Mouse (Mus musculus): ENCODE results near the gene Krt5. TPM values are rescaled to one million over a fixed set of nuclear protein-coding genes. Genes with fewer than 3 reads are reported as not detected.

The Krt5 gene
- polyA plus RNA-seq, 1 experiment: 0.02 TPM

DNA sequence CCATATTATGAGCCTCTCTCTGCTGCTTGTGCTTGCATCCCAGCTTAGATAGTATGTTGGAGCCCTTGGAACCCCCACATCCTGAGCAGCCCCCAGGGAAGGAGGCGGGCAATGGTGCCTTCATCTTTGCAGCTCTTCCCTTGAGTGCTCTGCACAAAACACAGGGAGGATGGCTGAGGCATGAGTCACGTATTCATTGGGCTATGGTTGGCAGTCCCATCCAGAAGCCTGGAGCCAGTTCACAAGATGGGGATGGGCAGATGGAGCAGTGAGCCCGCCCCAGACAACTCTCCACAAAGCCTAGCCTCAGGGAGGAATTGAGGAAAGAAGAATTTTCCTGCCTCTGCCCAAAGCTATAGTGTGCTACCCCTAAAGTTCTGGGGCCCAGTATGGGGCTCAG is 3.1 kb upstream of the Krt5 start:
- Histone ChIP-seq H3K36me3 (ENCODE audit: control insufficient read depth, insufficient read depth) (no peaks in the 10 kb centered on the region), H3K4me2 (ENCODE audit: low read depth) (no peak overlapping the region), H3ac (ENCODE audit: control insufficient read depth, insufficient read length) (no peak overlapping the region), H3K27me3 (ENCODE audit: control insufficient read depth, insufficient read depth, insufficient read length) (peaks cover 23% of the 10 kb centered on the region), H3K4me3 (no peak overlapping the region), H3K79me2 (ENCODE audit: control insufficient read depth, insufficient read depth) (no peaks in the 10 kb centered on the region)
- TF ChIP-seq SRF (IDR thresholded peaks at IDR 0.05; ENCODE audit: control insufficient read depth, insufficient read length, low read depth) (no peak), MYOG (IDR thresholded peaks at IDR 0.05; ENCODE audit: control insufficient read depth in 1 of 3, insufficient read depth in 1 of 3, insufficient read length in 2 of 3, low read depth in 2 of 3) (no peak), TCF12 (IDR thresholded peaks at IDR 0.05; ENCODE audit: insufficient read depth, poor library complexity, severe bottlenecking) (no peak), CEBPB (IDR thresholded peaks at IDR 0.05; ENCODE audit: insufficient read depth, poor library complexity, severe bottlenecking) (no peak), MAX (IDR thresholded peaks at IDR 0.05; ENCODE audit: low read depth) (no peak), TCF3 (IDR thresholded peaks at IDR 0.05; ENCODE audit: insufficient read length, low read depth) (no peak)

DNA sequence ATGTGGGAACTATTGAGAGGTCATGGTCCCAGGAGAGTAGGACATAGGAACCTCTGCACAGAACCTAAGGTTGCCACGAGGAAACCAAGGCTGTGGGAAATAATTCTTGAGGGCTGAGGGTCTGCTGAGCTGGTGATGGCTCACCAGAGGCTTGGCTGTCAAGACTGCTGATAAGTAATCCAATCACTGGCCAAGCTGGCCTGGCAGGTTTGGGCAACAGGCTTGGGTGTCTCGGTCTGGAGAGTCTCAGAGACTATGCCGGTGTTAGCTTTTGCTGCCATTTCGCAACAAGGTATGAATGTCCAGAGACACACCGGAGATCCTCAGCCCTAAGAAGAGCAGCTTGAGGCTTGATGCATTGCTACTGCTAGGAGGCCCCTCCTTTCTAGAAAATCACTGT is 1.7 kb upstream of the Krt5 start:
- Histone ChIP-seq H3ac (ENCODE audit: control insufficient read depth, insufficient read length) (no peak overlapping the region), H3K79me2 (ENCODE audit: control insufficient read depth, insufficient read depth) (no peaks in the 10 kb centered on the region), H3K4me3 (no peak overlapping the region), H3K27me3 (ENCODE audit: control insufficient read depth, insufficient read depth, insufficient read length) (peaks cover 26% of the 10 kb centered on the region), H3K4me2 (ENCODE audit: low read depth) (no peak overlapping the region), H3K36me3 (ENCODE audit: control insufficient read depth, insufficient read depth) (no peaks in the 10 kb centered on the region)
- TF ChIP-seq E2F4 (IDR thresholded peaks at IDR 0.05; ENCODE audit: insufficient read depth): no peak
- TF ChIP-seq SRF (IDR thresholded peaks at IDR 0.05; ENCODE audit: control insufficient read depth, insufficient read length, low read depth): no peak
- TF ChIP-seq MYOD1 (IDR thresholded peaks at IDR 0.05; ENCODE audit: control insufficient read depth in 1 of 3, insufficient read length in 2 of 3, low read depth in 2 of 3): no peak
- TF ChIP-seq POLR2A (IDR thresholded peaks at IDR 0.05; ENCODE audit: insufficient read length, low read depth): no peak
- TF ChIP-seq TCF12 (IDR thresholded peaks at IDR 0.05; ENCODE audit: insufficient read depth, poor library complexity, severe bottlenecking): no peak
- TF ChIP-seq POLR2AphosphoS2 (IDR thresholded peaks at IDR 0.05; ENCODE audit: insufficient read length, low read depth): no peak
- TF ChIP-seq TCF3 (IDR thresholded peaks at IDR 0.05; ENCODE audit: insufficient read length, low read depth): no peak
- TF ChIP-seq CEBPB (IDR thresholded peaks at IDR 0.05; ENCODE audit: insufficient read depth, poor library complexity, severe bottlenecking): no peak
- no peak for TF ChIP-seq REST (IDR thresholded peaks at IDR 0.05; ENCODE audit: insufficient read depth, insufficient read length)

DNA sequence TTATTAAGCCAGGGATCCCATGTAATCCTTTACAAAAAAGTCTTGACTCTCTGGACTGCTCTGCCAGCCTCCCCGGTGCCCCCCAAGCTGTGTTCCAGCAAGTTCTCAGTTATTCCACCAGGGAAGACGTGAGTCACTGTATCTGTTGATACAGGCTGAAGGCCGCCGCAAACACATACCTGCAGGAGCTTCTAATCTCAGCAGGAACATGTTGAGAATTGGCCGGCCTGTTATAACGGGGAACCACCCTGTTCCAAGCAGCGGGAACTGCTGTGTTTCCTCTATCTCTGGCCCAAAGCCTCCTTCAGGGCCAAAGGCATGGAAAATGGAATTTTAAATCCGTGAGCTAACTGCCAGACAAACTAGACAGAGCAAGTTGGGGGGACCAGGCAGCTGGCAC is 1.0 kb upstream of the Krt5 start:
- Histone ChIP-seq H3K4me2 (ENCODE audit: low read depth) (no peak overlapping the region), H3K4me3 (no peak overlapping the region), H3ac (ENCODE audit: control insufficient read depth, insufficient read length) (no peak overlapping the region), H3K79me2 (ENCODE audit: control insufficient read depth, insufficient read depth) (no peaks in the 10 kb centered on the region), H3K36me3 (ENCODE audit: control insufficient read depth, insufficient read depth) (no peaks in the 10 kb centered on the region), H3K27me3 (ENCODE audit: control insufficient read depth, insufficient read depth, insufficient read length) (peaks cover 26% of the 10 kb centered on the region)
- TF ChIP-seq REST (IDR thresholded peaks at IDR 0.05; ENCODE audit: insufficient read depth, insufficient read length) (no peak), POLR2AphosphoS2 (IDR thresholded peaks at IDR 0.05; ENCODE audit: insufficient read length, low read depth) (no peak), MYOD1 (IDR thresholded peaks at IDR 0.05; ENCODE audit: control insufficient read depth in 1 of 3, insufficient read length in 2 of 3, low read depth in 2 of 3) (no peak), CEBPB (IDR thresholded peaks at IDR 0.05; ENCODE audit: insufficient read depth, poor library complexity, severe bottlenecking) (no peak), SRF (IDR thresholded peaks at IDR 0.05; ENCODE audit: control insufficient read depth, insufficient read length, low read depth) (no peak), MAX (IDR thresholded peaks at IDR 0.05; ENCODE audit: low read depth) (no peak), POLR2A (IDR thresholded peaks at IDR 0.05; ENCODE audit: insufficient read length, low read depth) (no peak), MYOG (IDR thresholded peaks at IDR 0.05; ENCODE audit: control insufficient read depth in 1 of 3, insufficient read depth in 1 of 3, insufficient read length in 2 of 3, low read depth in 2 of 3) (no peak), USF1 (IDR thresholded peaks at IDR 0.05; ENCODE audit: low read depth) (no peak), TCF12 (IDR thresholded peaks at IDR 0.05; ENCODE audit: insufficient read depth, poor library complexity, severe bottlenecking) (no peak), E2F4 (IDR thresholded peaks at IDR 0.05; ENCODE audit: insufficient read depth) (no peak), TCF3 (IDR thresholded peaks at IDR 0.05; ENCODE audit: insufficient read length, low read depth) (no peak)

DNA sequence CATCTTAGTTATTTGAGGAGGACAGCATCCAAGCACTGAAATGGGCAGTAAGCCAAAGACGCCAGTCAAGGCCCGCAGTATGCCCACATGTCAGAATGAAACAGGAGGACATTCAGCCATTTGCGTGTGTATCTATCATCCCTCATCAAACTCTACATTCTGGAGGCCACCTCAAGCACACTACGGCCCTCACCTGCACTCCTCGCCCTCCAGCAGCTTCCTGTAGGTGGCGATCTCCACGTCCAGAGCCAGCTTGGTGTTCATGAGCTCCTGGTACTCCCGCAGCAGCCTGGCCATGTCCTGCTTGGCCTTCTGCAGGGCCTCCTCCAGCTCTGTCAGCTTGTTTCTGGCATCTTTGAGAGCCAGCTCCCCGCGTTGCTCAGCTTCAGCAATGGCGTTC is 4.0 kb downstream of the Krt5 start:
- no peak overlapping the region for H3K4me3 ChIP-seq
- no peak for TF ChIP-seq USF1 (IDR thresholded peaks at IDR 0.05; ENCODE audit: low read depth)
- TF ChIP-seq MAX (IDR thresholded peaks at IDR 0.05; ENCODE audit: low read depth): no peak
- TF ChIP-seq MYOG (IDR thresholded peaks at IDR 0.05; ENCODE audit: control insufficient read depth in 1 of 3, insufficient read depth in 1 of 3, insufficient read length in 2 of 3, low read depth in 2 of 3): no peak
- TF ChIP-seq POLR2AphosphoS2 (IDR thresholded peaks at IDR 0.05; ENCODE audit: insufficient read length, low read depth): no peak
- no peak for TF ChIP-seq SRF (IDR thresholded peaks at IDR 0.05; ENCODE audit: control insufficient read depth, insufficient read length, low read depth)
- TF ChIP-seq MYOD1 (IDR thresholded peaks at IDR 0.05; ENCODE audit: control insufficient read depth in 1 of 3, insufficient read length in 2 of 3, low read depth in 2 of 3): no peak
- TF ChIP-seq POLR2A (IDR thresholded peaks at IDR 0.05; ENCODE audit: insufficient read length, low read depth): no peak
- TF ChIP-seq TCF12 (IDR thresholded peaks at IDR 0.05; ENCODE audit: insufficient read depth, poor library complexity, severe bottlenecking): no peak
- TF ChIP-seq E2F4 (IDR thresholded peaks at IDR 0.05; ENCODE audit: insufficient read depth): no peak
- no peak for TF ChIP-seq REST (IDR thresholded peaks at IDR 0.05; ENCODE audit: insufficient read depth, insufficient read length)
- TF ChIP-seq CEBPB (IDR thresholded peaks at IDR 0.05; ENCODE audit: insufficient read depth, poor library complexity, severe bottlenecking): no peak
- no peak for TF ChIP-seq TCF3 (IDR thresholded peaks at IDR 0.05; ENCODE audit: insufficient read length, low read depth)
- no peak overlapping the region for H3K4me2 ChIP-seq (ENCODE audit: low read depth)
- no peaks in the 10 kb centered on the region for H3K79me2 ChIP-seq (ENCODE audit: control insufficient read depth, insufficient read depth)
- H3K27me3 ChIP-seq (ENCODE audit: control insufficient read depth, insufficient read depth, insufficient read length): peaks cover 31% of the 10 kb centered on the region
- no peaks in the 10 kb centered on the region for H3K36me3 ChIP-seq (ENCODE audit: control insufficient read depth, insufficient read depth)
- no peak overlapping the region for H3ac ChIP-seq (ENCODE audit: control insufficient read depth, insufficient read length)

DNA sequence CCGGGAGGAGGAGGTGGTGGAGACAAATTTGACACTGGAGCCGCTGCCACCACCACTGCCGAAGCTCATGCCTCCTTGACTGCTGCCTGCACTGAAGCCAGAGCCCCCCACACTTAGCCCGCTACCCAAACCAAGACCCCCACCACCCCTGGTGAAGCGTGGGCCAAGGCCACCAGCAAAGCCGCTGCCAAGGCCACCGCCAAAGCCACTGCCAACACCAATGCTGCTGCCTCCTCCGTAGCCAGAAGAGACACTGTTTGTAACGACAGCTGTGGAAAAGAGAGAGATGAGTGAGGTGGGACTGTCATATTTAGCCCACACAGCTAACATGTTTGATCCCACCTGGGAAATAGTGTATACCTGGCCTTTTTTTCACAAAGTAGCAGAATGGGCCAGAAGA is 5.2 kb downstream of the Krt5 start:
- Histone ChIP-seq H3ac (ENCODE audit: control insufficient read depth, insufficient read length) (no peak overlapping the region), H3K4me2 (ENCODE audit: low read depth) (no peak overlapping the region), H3K4me3 (no peak overlapping the region), H3K27me3 (ENCODE audit: control insufficient read depth, insufficient read depth, insufficient read length) (peaks cover 23% of the 10 kb centered on the region), H3K79me2 (ENCODE audit: control insufficient read depth, insufficient read depth) (no peaks in the 10 kb centered on the region), H3K36me3 (ENCODE audit: control insufficient read depth, insufficient read depth) (no peaks in the 10 kb centered on the region)
- TF ChIP-seq MYOG (IDR thresholded peaks at IDR 0.05; ENCODE audit: control insufficient read depth in 1 of 3, insufficient read depth in 1 of 3, insufficient read length in 2 of 3, low read depth in 2 of 3): no peak

All from myocyte (in vitro differentiated cells).